Mouse (Mus musculus): ENCODE measurements around the gene Asb5. TPM values are rescaled to one million over a fixed set of nuclear protein-coding genes. Genes with fewer than 3 reads are reported as not detected.

The Asb5 gene
- total and polyA plus RNA-seq, 2 experiments from 2014 or later, result 11.9 to 13.0 TPM

DNA sequence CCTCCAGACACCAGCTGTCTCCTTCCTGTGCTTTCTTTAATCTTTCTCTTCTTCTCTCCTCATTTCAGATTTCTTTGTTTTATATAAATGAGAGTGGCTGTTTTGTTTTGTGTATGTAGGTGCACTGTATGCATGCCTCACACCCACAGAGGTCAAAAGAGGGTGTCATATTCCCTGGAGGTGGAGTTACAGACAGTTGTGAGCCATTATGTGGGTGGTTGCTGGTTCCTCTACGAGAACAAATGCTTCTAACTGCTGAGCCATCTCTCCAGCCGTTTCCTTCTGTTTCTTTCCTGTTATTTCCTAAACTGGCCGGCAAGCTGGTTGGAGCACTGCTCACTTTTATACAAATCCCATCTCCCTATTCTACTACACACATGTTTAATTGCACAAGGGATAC, 35.5 kb upstream of the Asb5 start:
- Histone ChIP-seq H3K9ac (replicated peaks; ENCODE audit: low read length) (no peak overlapping the region), H3K36me3 (ENCODE audit: insufficient read depth, low read length) (no peaks in the 10 kb centered on the region), H3K27me3 (ENCODE audit: insufficient read depth, low read length) (no peaks in the 10 kb centered on the region), H3K27ac (no peak overlapping the region), H3K4me3 (ENCODE audit: low read length) (no peak overlapping the region), H3K9me3 (ENCODE audit: low read length) (no peaks in the 10 kb centered on the region), H3K4me1 (ENCODE audit: insufficient read depth, low read length) (no peaks in the 10 kb centered on the region), H3K4me2 (ENCODE audit: low read depth, low read length) (no peak overlapping the region)
- ATAC-seq, result no peak
- no peak for DNase-seq (ENCODE audit: low spot score)
- 49% methylated on average over 3 of the region's 3 CpGs for WGBS
- no peak for TF ChIP-seq CTCF (IDR thresholded peaks at IDR 0.05; ENCODE audit: low read depth)

DNA sequence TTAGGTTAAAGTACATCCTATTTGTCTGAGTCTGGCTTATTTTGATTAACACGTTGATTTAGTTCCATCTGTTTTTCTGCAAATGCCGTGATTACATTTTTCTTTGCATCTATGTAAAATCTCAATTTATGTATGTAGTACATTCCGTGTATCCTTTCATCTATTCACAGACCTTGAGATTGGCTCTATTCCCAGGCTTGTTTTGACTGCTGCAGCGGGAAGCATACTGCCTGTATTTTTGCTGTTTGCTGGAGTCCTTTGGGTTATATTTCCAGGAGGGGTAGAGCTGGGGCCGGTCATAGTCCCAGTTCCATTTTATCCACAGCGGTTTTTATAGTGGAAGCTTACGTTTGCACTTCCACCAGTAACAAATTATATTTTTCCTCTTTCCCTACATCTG, 26.3 kb upstream of the Asb5 start:
- TF ChIP-seq CTCF (IDR thresholded peaks at IDR 0.05; ENCODE audit: low read depth), result no peak
- Histone ChIP-seq H3K4me2 (ENCODE audit: low read depth, low read length) (no peak overlapping the region), H3K9ac (replicated peaks; ENCODE audit: low read length) (no peak overlapping the region), H3K9me3 (ENCODE audit: low read length) (no peaks in the 10 kb centered on the region), H3K27ac (no peak overlapping the region), H3K27me3 (ENCODE audit: insufficient read depth, low read length) (no peaks in the 10 kb centered on the region), H3K4me3 (ENCODE audit: low read length) (no peak overlapping the region), H3K4me1 (ENCODE audit: insufficient read depth, low read length) (no peaks in the 10 kb centered on the region), H3K36me3 (ENCODE audit: insufficient read depth, low read length) (no peaks in the 10 kb centered on the region)
- ATAC-seq (no peak), DNase-seq (ENCODE audit: low spot score) (no peak)
- WGBS, result 43% methylated on average over 7 of the region's 7 CpGs

DNA sequence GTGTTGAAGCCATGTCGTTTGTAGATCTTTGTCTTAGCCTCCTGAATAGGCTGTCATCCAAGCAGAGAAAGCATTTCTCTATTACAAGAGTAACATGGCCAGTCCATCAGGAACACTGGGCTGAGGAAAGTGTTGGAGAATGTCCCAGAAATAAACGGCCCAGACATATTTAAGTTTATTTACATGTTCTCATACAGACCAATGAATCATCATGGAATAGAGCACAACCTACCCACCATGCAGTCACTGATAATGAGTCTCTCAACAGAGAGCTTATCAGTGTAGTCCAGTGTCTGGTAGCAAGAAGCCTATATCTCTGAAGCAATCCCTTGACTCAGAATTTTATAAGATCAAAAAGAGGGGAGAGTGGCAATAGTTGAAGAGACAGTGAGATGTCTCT, 24.3 kb upstream of the Asb5 start:
- no peak for TF ChIP-seq CTCF (IDR thresholded peaks at IDR 0.05; ENCODE audit: low read depth)

DNA sequence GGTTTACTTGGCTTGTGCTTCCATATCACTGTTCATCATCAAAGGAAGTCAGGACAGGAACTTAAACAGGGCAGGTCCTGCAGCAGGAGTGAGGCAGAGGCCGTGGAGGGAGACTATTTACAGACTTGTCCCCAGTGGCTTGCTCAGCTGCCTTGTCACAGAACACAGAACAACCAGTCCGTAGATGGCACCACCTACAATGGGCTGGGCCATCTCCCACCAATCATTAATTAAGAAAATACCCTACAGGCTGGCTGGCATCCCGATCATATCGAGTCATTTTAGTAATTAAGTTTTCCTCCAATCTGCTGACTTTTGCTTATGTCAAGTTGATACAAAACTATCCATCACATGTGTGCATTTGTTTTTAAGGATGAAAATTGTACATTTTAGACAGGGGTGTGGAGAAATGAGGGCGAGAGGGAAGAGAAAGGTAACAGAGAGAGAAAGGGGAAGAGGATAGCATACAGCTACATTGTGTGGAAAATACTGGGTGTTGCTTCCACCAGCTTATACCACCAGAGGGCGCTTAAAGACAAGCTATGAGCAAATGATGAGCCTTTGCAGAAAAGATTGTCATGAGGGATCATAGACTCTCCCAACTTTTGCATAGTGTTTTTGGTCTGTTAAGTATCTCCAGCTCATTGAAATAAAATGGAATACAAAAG, 21.8 kb upstream of the Asb5 start:
- DNase-seq (ENCODE audit: low spot score) (peak; percentile 94), ATAC-seq (peak; percentile 79)
- no peaks in the 10 kb centered on the region for H3K4me1 ChIP-seq (ENCODE audit: insufficient read depth, low read length)
- H3K9me3 ChIP-seq (ENCODE audit: low read length), result no peaks in the 10 kb centered on the region
- WGBS, result 21% methylated on average over 6 of the region's 6 CpGs
- no peaks in the 10 kb centered on the region for H3K36me3 ChIP-seq (ENCODE audit: insufficient read depth, low read length)
- H3K27ac ChIP-seq, result no peak overlapping the region
- peak overlapping the region; percentile 36 for H3K4me2 ChIP-seq (ENCODE audit: low read depth, low read length)
- TF ChIP-seq CTCF (IDR thresholded peaks at IDR 0.05; ENCODE audit: low read depth), result peak; percentile 91
- peak overlapping the region; percentile 7; the same call in 1 of the 2 replicates for H3K4me3 ChIP-seq (ENCODE audit: low read length)
- H3K9ac ChIP-seq (replicated peaks; ENCODE audit: low read length), result no peak overlapping the region
- no peaks in the 10 kb centered on the region for H3K27me3 ChIP-seq (ENCODE audit: insufficient read depth, low read length)

More for the DNA sequence above, 24.3 kb upstream of the Asb5 start:
- H3K9ac ChIP-seq (replicated peaks; ENCODE audit: low read length), result no peak overlapping the region
- no peak overlapping the region for H3K4me2 ChIP-seq (ENCODE audit: low read depth, low read length)
- H3K27me3 ChIP-seq (ENCODE audit: insufficient read depth, low read length), result no peaks in the 10 kb centered on the region
- no peaks in the 10 kb centered on the region for H3K9me3 ChIP-seq (ENCODE audit: low read length)
- no peaks in the 10 kb centered on the region for H3K4me1 ChIP-seq (ENCODE audit: insufficient read depth, low read length)
- 48% methylated on average over 2 of the region's 2 CpGs for WGBS
- no peaks in the 10 kb centered on the region for H3K36me3 ChIP-seq (ENCODE audit: insufficient read depth, low read length)
- DNase-seq (ENCODE audit: low spot score), result no peak
- H3K4me3 ChIP-seq (ENCODE audit: low read length), result no peak overlapping the region
- H3K27ac ChIP-seq, result no peak overlapping the region
- ATAC-seq, result no peak

DNA sequence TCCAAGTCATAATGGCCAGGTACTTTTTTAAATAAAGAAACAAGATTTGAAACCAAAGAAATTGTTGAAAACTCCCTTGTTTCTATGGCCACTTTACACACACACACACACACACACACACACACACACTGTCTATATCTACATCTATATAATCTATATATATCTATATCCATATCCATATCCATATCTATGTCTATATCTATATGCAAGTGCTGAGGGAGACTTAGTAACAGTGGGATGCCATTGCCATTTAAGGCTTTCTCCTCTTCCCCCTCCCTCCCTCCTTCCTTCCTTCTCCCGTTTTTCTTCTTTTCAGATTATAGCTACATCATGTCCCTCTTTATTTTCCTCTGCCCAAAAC, 21.3 kb upstream of the Asb5 start:
- H3K4me3 ChIP-seq (ENCODE audit: low read length), result no peak overlapping the region; the same call in 1 of the 2 replicates
- peak overlapping the region; percentile 71; the same call in 1 of the 2 replicates for H3K4me2 ChIP-seq (ENCODE audit: low read depth, low read length)
- peak overlapping the region; percentile 16; the same call in 1 of the 2 replicates for H3K27ac ChIP-seq
- H3K9ac ChIP-seq (replicated peaks; ENCODE audit: low read length), result no peak overlapping the region
- DNase-seq (ENCODE audit: low spot score), result no peak
- H3K9me3 ChIP-seq (ENCODE audit: low read length), result no peaks in the 10 kb centered on the region
- TF ChIP-seq CTCF (IDR thresholded peaks at IDR 0.05; ENCODE audit: low read depth), result no peak
- ATAC-seq, result peak; percentile 33; the same call in 1 of the 2 replicates
- H3K4me1 ChIP-seq (ENCODE audit: insufficient read depth, low read length), result no peaks in the 10 kb centered on the region
- WGBS, result 13% methylated on average over 1 of the region's 1 CpGs
- no peaks in the 10 kb centered on the region for H3K36me3 ChIP-seq (ENCODE audit: insufficient read depth, low read length)
- no peaks in the 10 kb centered on the region for H3K27me3 ChIP-seq (ENCODE audit: insufficient read depth, low read length)

DNA sequence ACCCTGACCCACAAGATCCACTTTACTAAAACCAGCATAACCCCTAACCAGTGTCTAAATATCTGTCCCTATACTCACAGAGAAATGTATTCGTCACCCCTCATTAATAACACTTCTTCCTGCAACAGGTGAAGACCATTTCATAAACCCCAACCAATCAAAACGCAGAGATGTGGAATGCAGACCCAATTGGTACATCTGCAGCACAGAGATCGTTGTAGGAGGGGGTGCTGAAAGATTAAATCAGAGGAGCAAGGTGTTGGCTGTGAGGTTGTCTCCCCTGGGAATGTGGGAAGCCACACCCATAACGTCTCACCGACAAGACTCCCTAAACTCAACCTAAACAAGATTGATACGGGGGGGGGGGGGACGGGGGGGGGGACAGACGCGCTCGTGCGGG, 20.6 kb upstream of the Asb5 start:
- Histone ChIP-seq H3K27me3 (ENCODE audit: insufficient read depth, low read length) (no peaks in the 10 kb centered on the region), H3K9me3 (ENCODE audit: low read length) (no peaks in the 10 kb centered on the region), H3K4me2 (ENCODE audit: low read depth, low read length) (peak overlapping the region; percentile 71), H3K4me3 (ENCODE audit: low read length) (peak overlapping the region; percentile 42), H3K27ac (peak overlapping the region; percentile 16; the same call in 1 of the 2 replicates), H3K36me3 (ENCODE audit: insufficient read depth, low read length) (no peaks in the 10 kb centered on the region), H3K4me1 (ENCODE audit: insufficient read depth, low read length) (no peaks in the 10 kb centered on the region), H3K9ac (replicated peaks; ENCODE audit: low read length) (peak overlapping the region; percentile 56; the same call in 1 of the 2 replicates)
- WGBS, result 4% methylated on average over 11 of the region's 11 CpGs
- ATAC-seq (peak; percentile 81), DNase-seq (ENCODE audit: low spot score) (peak; percentile 83)
- TF ChIP-seq CTCF (IDR thresholded peaks at IDR 0.05; ENCODE audit: low read depth), result no peak

DNA sequence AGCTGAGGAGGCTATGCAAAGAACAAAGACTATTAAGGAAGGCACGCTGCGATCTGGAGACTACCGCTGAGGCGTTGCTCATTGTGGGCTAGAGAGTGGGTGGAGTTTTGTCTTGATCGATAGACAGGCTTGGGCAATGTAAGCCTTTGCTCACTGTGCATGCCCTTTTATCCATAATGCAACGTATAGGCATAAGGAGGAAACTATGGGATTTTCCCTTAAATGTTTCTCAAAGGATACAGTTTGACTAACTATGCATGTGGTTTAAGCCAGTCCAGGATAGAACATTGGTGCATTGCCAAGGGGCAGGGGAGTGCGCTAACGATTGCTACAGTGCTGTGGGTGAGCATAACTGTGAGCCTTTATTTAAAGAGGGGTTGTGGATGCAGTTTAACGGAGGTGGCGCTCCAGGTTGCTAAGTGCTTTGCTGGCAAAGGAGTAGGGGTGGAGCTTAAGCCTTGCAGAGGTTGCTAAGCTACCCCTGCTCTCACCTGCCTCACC, 20.1 kb upstream of the Asb5 start:
- Histone ChIP-seq H3K4me3 (ENCODE audit: low read length) (peak overlapping the region; percentile 42), H3K36me3 (ENCODE audit: insufficient read depth, low read length) (no peaks in the 10 kb centered on the region), H3K9me3 (ENCODE audit: low read length) (no peaks in the 10 kb centered on the region), H3K9ac (replicated peaks; ENCODE audit: low read length) (peak overlapping the region; percentile 56), H3K27ac (peak overlapping the region; percentile 79), H3K27me3 (ENCODE audit: insufficient read depth, low read length) (no peaks in the 10 kb centered on the region), H3K4me2 (ENCODE audit: low read depth, low read length) (peak overlapping the region; percentile 71), H3K4me1 (ENCODE audit: insufficient read depth, low read length) (no peaks in the 10 kb centered on the region)
- ATAC-seq (peak; percentile 88), DNase-seq (ENCODE audit: low spot score) (peak; percentile 85)
- TF ChIP-seq CTCF (IDR thresholded peaks at IDR 0.05; ENCODE audit: low read depth), result peak; percentile 60
- WGBS, result 2% methylated on average over 10 of the region's 10 CpGs

Measured in hindbrain, postnatal 0 days (tissue).